Mouse (Mus musculus): ENCODE measurements around the gene E030030I06Rik. TPM values are rescaled to one million over a fixed set of nuclear protein-coding genes. Genes with fewer than 3 reads are reported as not detected.
"Not testable (repeated sequence)": the region's sequence is repeated elsewhere in the genome, so short reads cannot be mapped to it uniquely, and the experiment has no call there.

E030030I06Rik gene
- polyA plus RNA-seq, 1 experiment from 2014 or later, result 17.1 TPM

DNA sequence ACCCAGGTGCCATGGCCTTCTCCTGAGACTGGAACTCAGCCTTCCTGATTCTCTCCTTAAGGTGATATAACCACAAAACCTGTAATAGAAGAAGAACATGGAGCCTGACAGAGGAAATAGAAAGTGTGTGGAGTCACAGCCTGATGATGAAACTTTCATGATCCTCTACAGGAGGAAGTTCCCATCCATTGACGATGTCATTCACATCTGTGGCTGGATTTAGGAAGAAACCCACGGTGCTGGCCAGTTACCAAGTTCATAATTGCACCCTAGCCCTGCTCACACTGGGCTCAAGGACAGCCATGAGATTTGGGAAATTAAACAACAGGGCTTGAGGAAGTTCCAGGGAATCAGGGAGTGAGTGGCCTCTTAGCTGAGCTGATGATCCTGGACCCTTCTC, 17.0 kb upstream of the E030030I06Rik start:
- H3K9ac ChIP-seq (ENCODE audit: low read depth, low read length); H3K4me2 ChIP-seq (replicated peaks; ENCODE audit: low read depth); H3K36me3 ChIP-seq (ENCODE audit: control insufficient read depth, insufficient read depth); H3K4me3 ChIP-seq (ENCODE audit: low read depth, low read length); H3K4me1 ChIP-seq (replicated peaks; ENCODE audit: control insufficient read depth, insufficient read depth, low read length); H3K9me3 ChIP-seq (ENCODE audit: control insufficient read depth); H3K27me3 ChIP-seq (replicated peaks; ENCODE audit: control insufficient read depth, insufficient read depth, low read length); ATAC-seq; H3K27ac ChIP-seq (ENCODE audit: low read depth, low read length): not testable (repeated sequence)
- 58% methylated on average over 2 of the region's 2 CpGs for WGBS

DNA sequence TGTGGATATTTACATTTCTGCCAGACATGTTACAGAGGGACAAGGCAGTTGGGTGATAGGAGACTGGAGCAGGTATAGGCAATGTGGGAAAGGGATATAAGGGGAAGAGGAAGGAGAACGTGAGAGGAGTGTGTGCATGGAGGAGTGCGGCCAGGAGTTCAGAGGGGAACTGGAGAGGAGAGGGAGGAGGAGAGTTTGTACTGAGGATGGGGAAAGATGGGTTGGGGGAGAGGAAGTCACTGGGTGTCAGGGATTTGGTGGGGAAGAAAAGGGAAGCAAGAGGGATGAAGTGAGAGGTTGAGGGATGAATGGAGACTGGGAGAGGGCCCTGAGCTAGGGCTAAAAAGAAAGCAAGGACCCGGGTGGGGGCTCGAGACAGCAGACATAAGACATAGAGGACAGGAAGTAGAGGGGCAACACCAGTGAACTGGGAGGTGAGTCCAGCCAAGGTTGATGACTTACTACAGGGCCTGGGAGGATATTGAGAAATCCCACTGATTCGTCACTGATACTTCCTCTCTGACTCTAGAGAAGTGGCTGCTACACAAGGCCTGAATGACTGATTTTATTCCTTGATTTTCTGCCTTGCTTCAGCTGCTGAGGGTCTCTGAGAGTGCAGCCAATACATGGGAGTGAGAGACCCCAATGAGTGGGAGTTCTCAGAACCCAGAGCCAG, 16.4 kb upstream of the E030030I06Rik start:
- WGBS, result 81% methylated on average over 5 of the region's 5 CpGs

DNA sequence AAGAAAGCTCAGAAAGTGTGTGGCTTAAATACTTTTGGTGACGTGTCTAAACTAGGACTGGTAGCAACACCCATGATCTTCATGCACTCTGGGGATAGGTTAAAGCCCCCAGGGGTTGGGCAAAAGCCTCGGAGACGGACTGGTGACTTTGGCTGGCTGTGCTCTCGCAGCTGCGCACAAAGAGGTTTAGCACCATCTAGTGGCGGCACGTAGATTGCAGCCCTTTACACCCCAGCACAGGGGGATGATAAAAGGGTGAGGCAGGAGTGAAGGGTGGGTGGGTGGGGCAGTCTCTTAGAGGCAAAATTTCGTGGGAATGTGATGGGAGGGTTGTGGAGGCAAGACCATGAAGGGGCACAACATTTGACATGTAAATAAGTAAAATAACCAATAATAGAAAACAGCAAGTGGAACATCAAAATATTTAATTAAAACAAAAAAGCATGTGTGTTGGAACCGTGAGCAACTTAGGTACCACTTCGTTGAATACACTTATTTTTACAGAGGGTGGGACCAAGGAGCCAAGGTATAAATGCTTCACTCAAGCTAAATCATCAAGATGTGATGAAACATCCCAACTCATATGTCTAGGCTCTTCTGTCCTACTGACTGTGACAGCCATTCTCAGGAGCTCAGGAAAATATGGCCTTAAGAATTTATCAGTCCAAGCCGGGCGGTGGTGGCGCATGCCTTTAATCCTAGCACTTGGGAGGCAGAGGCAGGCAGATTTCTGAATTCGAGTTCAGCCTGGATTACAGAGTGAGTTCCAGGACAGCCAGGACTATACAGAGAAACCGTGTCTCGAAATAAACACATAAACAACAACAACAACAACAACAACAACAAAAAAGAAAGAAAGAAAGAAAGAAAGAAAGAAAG, 14.9 kb upstream of the E030030I06Rik start:
- peak; percentile 70 for TF ChIP-seq CTCF (IDR thresholded peaks at IDR 0.05; ENCODE audit: low read depth)
- 35% methylated on average over 13 of the region's 16 CpGs for WGBS
- peaks cover 13% of the 10 kb centered on the region for H3K27me3 ChIP-seq (replicated peaks; ENCODE audit: control insufficient read depth, insufficient read depth, low read length)
- peak overlapping the region; percentile 45 for H3K4me2 ChIP-seq (replicated peaks; ENCODE audit: low read depth)
- H3K9me3 ChIP-seq (ENCODE audit: control insufficient read depth); H3K4me1 ChIP-seq (replicated peaks; ENCODE audit: control insufficient read depth, insufficient read depth, low read length); ATAC-seq; H3K4me3 ChIP-seq (ENCODE audit: low read depth, low read length); H3K27ac ChIP-seq (ENCODE audit: low read depth, low read length); H3K9ac ChIP-seq (ENCODE audit: low read depth, low read length); H3K36me3 ChIP-seq (ENCODE audit: control insufficient read depth, insufficient read depth): not testable (repeated sequence)

More for the DNA sequence above, 16.4 kb upstream of the E030030I06Rik start:
- H3K4me2 ChIP-seq (replicated peaks; ENCODE audit: low read depth); H3K36me3 ChIP-seq (ENCODE audit: control insufficient read depth, insufficient read depth); H3K9ac ChIP-seq (ENCODE audit: low read depth, low read length); H3K27ac ChIP-seq (ENCODE audit: low read depth, low read length); H3K4me1 ChIP-seq (replicated peaks; ENCODE audit: control insufficient read depth, insufficient read depth, low read length); H3K4me3 ChIP-seq (ENCODE audit: low read depth, low read length); H3K9me3 ChIP-seq (ENCODE audit: control insufficient read depth); ATAC-seq; H3K27me3 ChIP-seq (replicated peaks; ENCODE audit: control insufficient read depth, insufficient read depth, low read length): not testable (repeated sequence)

DNA sequence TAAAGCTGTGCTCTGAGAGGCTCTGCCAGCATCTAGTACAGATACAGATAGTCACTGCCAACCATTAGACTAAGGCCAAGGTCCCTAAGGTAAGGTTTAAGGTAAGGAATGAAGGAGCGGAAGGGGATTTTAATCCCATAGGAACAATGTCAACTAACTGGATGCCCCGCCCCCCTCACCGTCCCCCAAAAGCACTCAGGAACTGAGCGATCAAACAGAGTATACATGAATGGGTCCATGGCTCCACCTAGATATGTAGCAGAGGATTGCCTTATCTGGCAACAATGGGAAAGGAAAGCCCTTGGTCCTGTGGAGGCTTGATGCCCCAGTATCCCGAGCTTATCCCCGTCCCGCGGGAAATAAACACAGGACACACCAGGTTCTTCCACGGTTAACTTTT, 14.2 kb upstream of the E030030I06Rik start:
- not testable (repeated sequence) for H3K4me1 ChIP-seq (replicated peaks; ENCODE audit: control insufficient read depth, insufficient read depth, low read length); H3K27ac ChIP-seq (ENCODE audit: low read depth, low read length); H3K36me3 ChIP-seq (ENCODE audit: control insufficient read depth, insufficient read depth); ATAC-seq; H3K9me3 ChIP-seq (ENCODE audit: control insufficient read depth); H3K4me3 ChIP-seq (ENCODE audit: low read depth, low read length); H3K9ac ChIP-seq (ENCODE audit: low read depth, low read length)
- WGBS, result 11% methylated on average over 9 of the region's 9 CpGs
- H3K27me3 ChIP-seq (replicated peaks; ENCODE audit: control insufficient read depth, insufficient read depth, low read length), result peaks cover 20% of the 10 kb centered on the region
- H3K4me2 ChIP-seq (replicated peaks; ENCODE audit: low read depth), result peak overlapping the region; percentile 45

DNA sequence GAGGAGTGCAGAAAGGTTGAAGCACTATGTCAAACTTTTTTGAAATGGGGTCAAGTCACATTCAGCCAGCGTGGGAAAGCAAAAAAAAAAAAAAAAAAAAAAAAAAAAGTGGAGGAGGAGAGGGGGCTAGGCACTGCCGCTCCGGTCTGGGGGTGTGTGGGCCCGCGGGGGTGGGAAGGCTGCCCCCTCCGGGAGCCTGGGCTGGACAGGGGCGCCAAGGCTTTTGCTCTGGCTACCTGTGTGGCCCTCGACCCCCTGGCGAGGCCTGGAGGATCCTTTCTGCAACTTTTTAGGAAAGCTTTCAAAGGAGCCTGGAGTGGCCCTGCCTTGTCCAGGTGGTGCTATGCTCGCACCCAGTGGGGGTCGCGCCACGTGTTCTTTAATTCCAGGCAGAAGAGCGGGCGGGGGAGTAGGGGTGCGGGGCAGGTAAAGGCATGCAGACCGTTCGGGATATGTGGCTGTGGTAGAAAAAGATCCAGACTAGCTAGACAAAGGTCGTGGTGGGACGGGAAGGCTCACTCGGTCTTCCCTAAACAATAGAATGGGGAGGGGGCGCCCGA, 10.6 kb upstream of the E030030I06Rik start:
- H3K4me3 ChIP-seq (ENCODE audit: low read depth, low read length), result no peak overlapping the region
- H3K27ac ChIP-seq (ENCODE audit: low read depth, low read length), result no peak overlapping the region
- 23% methylated on average over 23 of the region's 23 CpGs for WGBS
- H3K27me3 ChIP-seq (replicated peaks; ENCODE audit: control insufficient read depth, insufficient read depth, low read length), result peaks cover 52% of the 10 kb centered on the region
- no peak for TF ChIP-seq CTCF (IDR thresholded peaks at IDR 0.05; ENCODE audit: low read depth)
- no peak overlapping the region for H3K4me2 ChIP-seq (replicated peaks; ENCODE audit: low read depth)
- H3K36me3 ChIP-seq (ENCODE audit: control insufficient read depth, insufficient read depth), result no peaks in the 10 kb centered on the region
- no peaks in the 10 kb centered on the region for H3K9me3 ChIP-seq (ENCODE audit: control insufficient read depth)
- no peak overlapping the region for H3K9ac ChIP-seq (ENCODE audit: low read depth, low read length)
- no peaks in the 10 kb centered on the region for H3K4me1 ChIP-seq (replicated peaks; ENCODE audit: control insufficient read depth, insufficient read depth, low read length)
- ATAC-seq, result no peak

DNA sequence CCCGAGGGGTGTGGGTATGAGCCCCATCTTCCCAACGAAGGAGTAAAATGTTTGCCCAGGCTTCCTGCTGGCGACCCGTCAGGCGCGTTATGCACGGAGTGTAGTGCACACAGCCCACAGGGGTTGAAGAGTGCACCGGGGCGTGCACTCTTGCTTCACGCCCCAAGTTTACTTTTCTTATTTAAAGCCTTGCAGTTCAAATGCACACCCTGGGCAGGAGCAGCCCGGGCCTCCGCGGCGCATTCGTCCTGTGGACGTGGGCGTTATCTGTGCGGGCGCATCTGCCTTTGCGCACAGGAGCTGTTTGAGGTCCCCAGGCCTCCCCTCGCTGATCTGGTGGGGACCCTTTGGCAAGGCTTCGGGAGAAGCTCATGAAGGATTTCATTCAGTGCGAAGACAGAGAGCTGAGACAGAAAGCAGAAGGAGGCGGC, 10.1 kb upstream of the E030030I06Rik start:
- H3K4me1 ChIP-seq (replicated peaks; ENCODE audit: control insufficient read depth, insufficient read depth, low read length), result no peaks in the 10 kb centered on the region
- 0 out of 2 replicates have a peak, but pooled peaks have one; percentile 19 for ATAC-seq
- TF ChIP-seq CTCF (IDR thresholded peaks at IDR 0.05; ENCODE audit: low read depth), result no peak
- no peaks in the 10 kb centered on the region for H3K9me3 ChIP-seq (ENCODE audit: control insufficient read depth)
- H3K4me3 ChIP-seq (ENCODE audit: low read depth, low read length), result peak overlapping the region; percentile 38; the same call in 1 of the 2 replicates
- WGBS, result 2% methylated on average over 24 of the region's 24 CpGs
- no peaks in the 10 kb centered on the region for H3K36me3 ChIP-seq (ENCODE audit: control insufficient read depth, insufficient read depth)
- H3K27me3 ChIP-seq (replicated peaks; ENCODE audit: control insufficient read depth, insufficient read depth, low read length), result peaks cover 56% of the 10 kb centered on the region
- H3K4me2 ChIP-seq (replicated peaks; ENCODE audit: low read depth), result peak overlapping the region; percentile 68
- no peak overlapping the region for H3K27ac ChIP-seq (ENCODE audit: low read depth, low read length)
- no peak overlapping the region for H3K9ac ChIP-seq (ENCODE audit: low read depth, low read length)

Measured in intestine, postnatal 0 days (tissue).